ENCODE assay signal across 9 mouse cellular contexts in the genomic region with DNA sequence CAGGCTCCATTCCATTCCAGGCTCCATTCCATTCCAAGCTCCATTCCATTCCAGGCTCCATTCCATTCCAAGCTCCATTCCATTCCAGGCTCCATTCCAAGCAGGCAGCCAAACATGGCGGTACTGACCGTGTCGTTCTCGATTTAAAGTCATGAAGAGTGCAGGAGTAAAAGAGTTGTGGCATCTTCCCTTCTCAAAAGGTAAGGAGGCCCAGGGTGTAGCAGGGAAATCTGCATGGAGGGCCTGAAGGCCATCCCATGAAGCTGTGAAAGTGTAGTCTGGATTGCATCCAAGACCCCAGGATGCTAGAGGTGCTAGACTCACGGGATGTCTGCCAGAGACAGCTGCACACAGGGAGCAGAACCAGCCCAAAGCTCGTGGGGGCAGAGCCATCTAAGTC. TPM values are rescaled to one million over a fixed set of nuclear protein-coding genes. Genes with fewer than 3 reads are reported as not detected.
DNase-seq lines count a peak whose midpoint lies in the region; ATAC-seq lines count a peak whose summit lies in the region.
"Had no signal": no experiment of that assay in that cellular context is flagged by ENCODE, and none has a peak within 500 bp of the region (broad histone marks: within the 10 kb centered on the region; RNA-seq: fewer than 3 reads in every experiment).

No protein-coding gene starts in this region.

- H3K4me3 ChIP-seq in hindbrain, embryonic 10.5 days = peak overlapping the region; percentile 24; the same call in 1 of the 2 replicates
- H3K4me3 ChIP-seq in hindbrain, embryonic 11.5 days (ENCODE audit: low read depth, low read length) = no peak overlapping the region
- peak overlapping the region; percentile 45 to 61 for H3K4me3 ChIP-seq in heart, embryonic 14.5 days (ENCODE audit: control insufficient read depth in 1 of 2, insufficient read depth in 1 of 2, low read depth in 1 of 2, low read length in 2 of 2)

- H3K27ac ChIP-seq in hindbrain, embryonic 10.5 days = no peak overlapping the region
- H3K27ac ChIP-seq in hindbrain, embryonic 11.5 days (ENCODE audit: low read depth, low read length) = no peak overlapping the region
- peak overlapping the region; percentile 38 to 66; a peak in 3 of 4 replicates for H3K27ac ChIP-seq in heart, embryonic 14.5 days (replicated peaks in 1 of 2; ENCODE audit: control insufficient read depth in 1 of 2, insufficient read depth in 1 of 2, low read depth in 2 of 2, low read length in 2 of 2)

- no peaks in the 10 kb centered on the region for H3K36me3 ChIP-seq in hindbrain, embryonic 10.5 days
- no peaks in the 10 kb centered on the region for H3K36me3 ChIP-seq in hindbrain, embryonic 11.5 days (ENCODE audit: control insufficient read depth, insufficient read depth, low read length)
- peaks cover 4% of the 10 kb centered on the region for H3K36me3 ChIP-seq in heart, embryonic 14.5 days (ENCODE audit: control insufficient read depth, insufficient read depth, low read length)
- H3K36me3 ChIP-seq: G1E had no signal

- WGBS in hindbrain, embryonic 10.5 days = 60% methylated on average over 6 of the region's 6 CpGs
- WGBS in hindbrain, embryonic 11.5 days = 58% methylated on average over 6 of the region's 6 CpGs
- WGBS in heart, embryonic 14.5 days = 37% methylated on average over 6 of the region's 6 CpGs

- no peak overlapping the region for H3K4me2 ChIP-seq in hindbrain, embryonic 11.5 days (replicated peaks; ENCODE audit: low read depth, low read length)
- H3K4me2 ChIP-seq in heart, embryonic 14.5 days (ENCODE audit: low read length) = peak overlapping the region; percentile 59

- peaks cover 46% of the 10 kb centered on the region for H3K27me3 ChIP-seq in hindbrain, embryonic 10.5 days (ENCODE audit: insufficient read depth, poor library complexity, severe bottlenecking)
- H3K27me3 ChIP-seq in hindbrain, embryonic 11.5 days (ENCODE audit: control insufficient read depth, insufficient read depth, low read length) = peaks cover 3% of the 10 kb centered on the region
- H3K27me3 ChIP-seq in heart, embryonic 14.5 days (ENCODE audit: control insufficient read depth, insufficient read depth, low read length) = no peaks in the 10 kb centered on the region

- no peaks in the 10 kb centered on the region for H3K9me3 ChIP-seq in hindbrain, embryonic 10.5 days
- no peaks in the 10 kb centered on the region for H3K9me3 ChIP-seq in hindbrain, embryonic 11.5 days (ENCODE audit: control insufficient read depth, low read length)
- H3K9me3 ChIP-seq in heart, embryonic 14.5 days (ENCODE audit: control insufficient read depth, low read length) = no peaks in the 10 kb centered on the region

- no peak for DNase-seq in hindbrain, embryonic 10.5 days (ENCODE audit: low spot score)
- no peak for DNase-seq in hindbrain, embryonic 11.5 days (ENCODE audit: low spot score)
- DNase-seq in NIH3T3 (ENCODE audit: low read depth) = peak; percentile 70
- DNase-seq in layer of hippocampus, postnatal 10 days (ENCODE audit: low spot score in 2 of 2) = peak; percentile 25 to 36
- no peak for DNase-seq in natural killer cell, adult 2 months (ENCODE audit: low spot score in 2 of 2)
- DNase-seq in ovary, postnatal 36 days (ENCODE audit: low spot score) = no peak
- DNase-seq in adrenal gland, postnatal 10 days = no peak

- H3K4me1 ChIP-seq in hindbrain, embryonic 10.5 days (replicated peaks) = peaks cover 13% of the 10 kb centered on the region
- 0 out of 2 replicates have a peak, but pooled peaks cover 2% of the 10 kb centered on the region for H3K4me1 ChIP-seq in hindbrain, embryonic 11.5 days (replicated peaks; ENCODE audit: control insufficient read depth, insufficient read depth, low read length)
- peaks cover 3 to 21% of the 10 kb centered on the region in 2 experiments for H3K4me1 ChIP-seq in heart, embryonic 14.5 days (ENCODE audit: control insufficient read depth in 2 of 2, insufficient read depth in 2 of 2, low read length in 2 of 2)

- H3K9ac ChIP-seq in hindbrain, embryonic 11.5 days (ENCODE audit: low read depth, low read length) = no peak overlapping the region
- H3K9ac ChIP-seq in heart, embryonic 14.5 days (ENCODE audit: low read length) = peak overlapping the region; percentile 68

- no peak for ATAC-seq in hindbrain, embryonic 11.5 days (ENCODE audit: low FRiP score)
- no peak for ATAC-seq in heart, embryonic 14.5 days (ENCODE audit: insufficient number of reproducible peaks, insufficient read depth, low FRiP score, low read depth)

RNA-seq across cellular contexts. Expression of a gene that starts 2.5 kb away (rescaled TPM):
- 20.1 and 20.2 TPM in 2 replicates for polyA plus RNA-seq in hindbrain, embryonic 10.5 days (2016; fragmentation: Nextera tagmentation; extraction: Ambion mirVana)
- 25.2 and 27.1 TPM in 2 replicates for polyA plus RNA-seq in hindbrain, embryonic 11.5 days (2014; fragmentation: Nextera tagmentation; extraction: Ambion mirVana)
- 70.8 and 72.8 TPM in 2 replicates for polyA plus RNA-seq in heart, embryonic 14.5 days (2014; fragmentation: Nextera tagmentation; extraction: Ambion mirVana)
- total RNA-seq in layer of hippocampus, postnatal 10 days (2021) = 10 to 100 TPM; 25.2 to 29.3 TPM
- total RNA-seq in adrenal gland, postnatal 10 days (2021) = 10 to 100 TPM; 67.3 to 84.2 TPM
- polyA plus RNA-seq: G1E had no signal

RNA-seq across cellular contexts. Expression of a gene that starts 28.8 kb away (rescaled TPM):
- 2.8 and 3.4 TPM in 2 replicates for polyA plus RNA-seq in hindbrain, embryonic 10.5 days (2016; fragmentation: Nextera tagmentation; extraction: Ambion mirVana)
- polyA plus RNA-seq in hindbrain, embryonic 11.5 days (2014; fragmentation: Nextera tagmentation; extraction: Ambion mirVana) = 2.7 and 2.9 TPM in 2 replicates
- polyA plus RNA-seq in heart, embryonic 14.5 days (2014; fragmentation: Nextera tagmentation; extraction: Ambion mirVana) = 14.4 and 15.0 TPM in 2 replicates
- total RNA-seq in layer of hippocampus, postnatal 10 days (2021) = 1 to 10 TPM; 2.8 to 4.2 TPM
- total RNA-seq in adrenal gland, postnatal 10 days (2021) = 10 to 100 TPM in 1 of 2 experiments, 1 to 10 TPM in 1; 9.2 to 20.7 TPM
- polyA plus RNA-seq: G1E had no signal

Comparison
In these comparisons a context has a peak if more than half of its experiments do, and no peak if none do; other contexts are left out.
1. DNase-seq: peak in NIH3T3 (single experiment) and layer of hippocampus, postnatal 10 days (2 of 2); none in hindbrain, embryonic 10.5 days (single experiment), hindbrain, embryonic 11.5 days (single experiment), natural killer cell, adult 2 months (0 of 2), ovary, postnatal 36 days (single experiment) and adrenal gland, postnatal 10 days (single experiment).
2. H3K27ac ChIP-seq: peak in heart, embryonic 14.5 days (2 of 2); none in hindbrain, embryonic 10.5 days (single experiment) and hindbrain, embryonic 11.5 days (single experiment).